Mouse (Mus musculus) stomach, embryonic 14.5 days (tissue): Measurements from ENCODE around the gene Tmem265. TPM values are rescaled to one million over a fixed set of nuclear protein-coding genes. Genes with fewer than 3 reads are reported as not detected.

Experiments
- ATAC-seq: fragments of 200-750 bp; cut with Nextera tagmentation; 2 replicates; pipeline ENCODE4 v1.8.0; 2017; ENCODE audit warnings: low read depth, moderate TSS enrichment; ENCODE audit not compliant: insufficient number of reproducible peaks, insufficient read depth, low FRiP score
- H3K27ac ChIP-seq: fragments of 300-500 bp; sonication (generic); 2 replicates; pipeline ENCODE4 v1.5.1; 2014; ENCODE audit warnings: mild to moderate bottlenecking, low read length, moderate library complexity, mixed read lengths
- H3K27me3 ChIP-seq: fragments of 300-500 bp; sonication (generic); 2 replicates; pipeline ENCODE4 v1.6.1; 2014; ENCODE audit warnings: low read length, control low read depth, mixed read lengths; ENCODE audit not compliant: control insufficient read depth, insufficient read depth
- H3K36me3 ChIP-seq: fragments of 300-500 bp; sonication (generic); 2 replicates; pipeline ENCODE4 v1.6.1; 2014; ENCODE audit warnings: mild to moderate bottlenecking, control low read depth, low read length, moderate library complexity, mixed read lengths; ENCODE audit not compliant: control insufficient read depth, insufficient read depth
- H3K4me1 ChIP-seq: fragments of 300-500 bp; sonication (generic); 2 replicates; pipeline ENCODE4 v1.6.1; 2014; ENCODE audit warnings: low read length, control low read depth, mixed read lengths; ENCODE audit not compliant: control insufficient read depth, insufficient read depth
- H3K4me2 ChIP-seq: fragments of 300-500 bp; sonication (generic); replicated peaks from 2 replicates; pipeline ENCODE4 v1.6.1; 2014; ENCODE audit warnings: low read depth, low read length, control low read depth
- H3K4me3 ChIP-seq: fragments of 300-500 bp; sonication (generic); 2 replicates; pipeline ENCODE4 v1.5.1; 2014; ENCODE audit warnings: low read depth, low read length, control low read depth
- H3K9ac ChIP-seq: fragments of 300-500 bp; sonication (generic); replicated peaks from 2 replicates; pipeline ENCODE4 v1.6.1; 2014; ENCODE audit warnings: low read depth, mild to moderate bottlenecking, control low read depth, low read length, moderate library complexity, mixed read lengths
- H3K9me3 ChIP-seq: fragments of 300-500 bp; sonication (generic); 2 replicates; pipeline ENCODE4 v1.6.1; 2016; ENCODE audit warnings: low read depth, low read length, control low read depth; ENCODE audit not compliant: control insufficient read depth
- WGBS: fragments of 180-500 bp; shearing (Covaris S2); extraction: QIAGEN DNeasy Blood & Tissue Kit; methylation state at CpG from one replicate; pipeline ENCODE4 v1.1.7; 2014; 5-methylcytosine and 5-hydroxymethylcytosine counted together
- polyA plus RNA-seq: library from polyadenylated mRNA; unstranded; fragments of >200 nt; fragmentation: Nextera tagmentation; extraction: Ambion mirVana; gene quantifications from 2 replicates; pipeline ENCODE4 v1.2.1, GENCODE M21; 2014

Gene Tmem265
- polyA plus RNA-seq, 1 experiment from 2014 or later: 7.2 TPM

GRCm38 (mm10) chr7:127541671-127542070 is 19.5 kb upstream of the Tmem265 start:
- Histone ChIP-seq H3K27me3 (no peaks in the 10 kb centered on the region), H3K4me3 (no peak overlapping the region), H3K36me3 (peaks cover 89% of the 10 kb centered on the region), H3K4me1 (no peaks in the 10 kb centered on the region), H3K9ac (no peak overlapping the region), H3K9me3 (no peaks in the 10 kb centered on the region), H3K4me2 (no peak overlapping the region), H3K27ac (no peak overlapping the region)
- WGBS: 93% methylated on average over 3 of the region's 3 CpGs
- ATAC-seq: no peak

DNA sequence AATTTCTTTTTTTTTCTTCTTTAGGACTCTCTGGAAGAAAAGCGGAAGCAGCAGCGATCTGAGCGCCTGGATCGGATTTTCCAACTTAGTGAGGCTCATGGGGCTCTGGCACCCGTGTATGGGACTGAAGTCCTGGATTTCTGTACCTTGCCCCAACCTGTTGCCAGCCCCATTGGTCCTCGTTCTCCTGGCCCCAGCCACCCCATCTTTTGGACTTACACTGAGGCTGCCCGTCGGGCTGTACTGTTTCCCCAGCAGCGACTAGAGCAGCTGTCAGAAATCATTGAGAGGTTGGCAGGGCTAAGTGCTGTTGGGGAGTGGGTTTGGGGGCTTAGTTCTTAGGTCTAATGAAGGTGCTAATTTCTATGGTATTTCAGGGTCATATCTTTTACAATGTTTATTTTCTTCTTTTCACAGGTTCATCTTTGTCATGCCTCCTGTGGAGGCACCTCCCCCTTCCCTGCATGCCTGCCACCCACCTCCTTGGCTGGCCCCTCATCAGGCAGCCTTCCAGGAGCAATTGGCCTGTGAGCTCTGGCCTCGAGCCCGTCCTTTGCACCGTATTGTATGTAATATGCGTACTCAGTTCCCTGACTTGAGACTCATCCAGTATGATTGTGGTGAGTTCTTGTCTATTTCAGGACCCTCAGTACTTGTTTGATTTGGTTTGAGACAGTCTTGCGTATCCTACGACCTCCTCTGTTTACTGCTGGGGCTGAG is 11.9 kb upstream of the Tmem265 start:
- ATAC-seq: no peak
- no peaks in the 10 kb centered on the region for H3K9me3 ChIP-seq
- H3K4me3 ChIP-seq: no peak overlapping the region
- WGBS: 87% methylated on average over 15 of the region's 15 CpGs
- H3K27ac ChIP-seq: no peak overlapping the region
- H3K36me3 ChIP-seq: peaks cover 73% of the 10 kb centered on the region
- H3K9ac ChIP-seq: no peak overlapping the region
- H3K27me3 ChIP-seq: no peaks in the 10 kb centered on the region
- H3K4me1 ChIP-seq: no peaks in the 10 kb centered on the region
- no peak overlapping the region for H3K4me2 ChIP-seq

DNA sequence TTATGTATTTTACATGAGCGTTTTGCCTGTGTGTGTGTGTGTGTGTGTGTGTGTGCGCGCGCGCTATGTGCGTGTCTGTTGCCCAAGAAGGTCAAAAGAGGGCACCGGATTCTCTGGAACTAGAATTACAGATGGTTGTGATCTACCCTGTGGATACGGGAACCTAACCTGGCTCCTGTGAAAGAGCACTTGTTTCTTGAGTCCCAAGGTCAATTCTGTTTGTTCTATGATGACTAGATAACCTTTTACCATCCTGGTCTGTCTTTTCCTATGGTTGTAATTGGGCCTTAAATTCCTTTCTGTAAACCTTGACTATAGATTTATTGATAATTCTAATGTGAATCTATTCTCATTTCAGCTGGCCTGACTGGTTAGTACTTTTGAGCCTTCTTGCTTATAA is 9.6 kb upstream of the Tmem265 start:
- Histone ChIP-seq H3K27me3 (no peaks in the 10 kb centered on the region), H3K9me3 (no peaks in the 10 kb centered on the region), H3K36me3 (peaks cover 79% of the 10 kb centered on the region), H3K4me1 (no peaks in the 10 kb centered on the region), H3K27ac (no peak overlapping the region), H3K4me3 (no peak overlapping the region), H3K9ac (no peak overlapping the region), H3K4me2 (no peak overlapping the region)
- 92% methylated on average over 8 of the region's 8 CpGs for WGBS
- ATAC-seq: no peak

DNA sequence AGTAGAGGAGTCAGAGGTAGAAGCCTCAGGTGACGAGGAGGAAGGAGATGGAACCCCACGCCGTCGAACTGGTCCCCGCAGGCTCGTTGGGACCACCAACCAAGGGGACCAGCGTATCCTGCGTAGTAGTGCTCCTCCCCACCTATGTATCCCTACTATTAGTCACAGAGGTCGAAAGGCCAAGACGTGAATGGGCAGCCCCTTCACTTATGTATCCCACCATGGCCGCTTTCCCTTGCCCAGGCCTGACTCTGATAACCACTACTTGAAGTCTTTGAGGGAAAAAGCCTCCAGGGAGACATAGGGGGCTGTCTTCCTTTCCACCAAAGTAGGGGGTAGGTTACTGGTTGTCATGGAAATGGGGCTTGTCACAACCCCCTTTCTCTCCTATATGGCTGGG is 610 bp upstream of the Tmem265 start:
- Histone ChIP-seq H3K4me1 (no peaks in the 10 kb centered on the region), H3K4me3 (no peak overlapping the region), H3K4me2 (no peak overlapping the region), H3K9me3 (no peaks in the 10 kb centered on the region), H3K36me3 (peaks cover 80% of the 10 kb centered on the region), H3K27me3 (no peaks in the 10 kb centered on the region), H3K27ac (no peak overlapping the region), H3K9ac (no peak overlapping the region)
- 95% methylated on average over 11 of the region's 11 CpGs for WGBS
- ATAC-seq: no peak

- Histone ChIP-seq H3K36me3 (peaks cover 52% of the 10 kb centered on the region), H3K9ac (no peak overlapping the region), H3K4me1 (no peaks in the 10 kb centered on the region), H3K9me3 (no peaks in the 10 kb centered on the region), H3K4me3 (no peak overlapping the region), H3K27me3 (no peaks in the 10 kb centered on the region), H3K4me2 (no peak overlapping the region), H3K27ac (no peak overlapping the region)
- no peak for ATAC-seq
- 84% methylated on average over 6 of the region's 6 CpGs for WGBS
Measured at GRCm38 (mm10) chr7:127564381-127565150, 3.4 kb downstream of the Tmem265 start.

GRCm38 (mm10) chr7:127572895-127573471 is 11.8 kb downstream of the Tmem265 start, which contains the start of gene Phkg2:
Phkg2 (plus strand) TSS chr7:127573340.
- H3K27me3 ChIP-seq: no peaks in the 10 kb centered on the region
- H3K36me3 ChIP-seq: peaks cover 13% of the 10 kb centered on the region
- ATAC-seq: peak; percentile 97
- H3K9ac ChIP-seq: peak within 1 kb of the TSS; percentile 71
- no peaks in the 10 kb centered on the region for H3K9me3 ChIP-seq
- H3K4me2 ChIP-seq: peak within 1 kb of the TSS; percentile 78
- WGBS: under 1% methylated on average over 17 of the region's 17 CpGs
- peak within 1 kb of the TSS; percentile 44 for H3K27ac ChIP-seq
- peak within 1 kb of the TSS; percentile 73 for H3K4me3 ChIP-seq
- peaks cover 8% of the 10 kb centered on the region; the same call in 1 of the 2 replicates for H3K4me1 ChIP-seq

- H3K27me3 ChIP-seq: no peaks in the 10 kb centered on the region
- peak overlapping the region; percentile 78 for H3K4me2 ChIP-seq
- peaks cover 8% of the 10 kb centered on the region; the same call in 1 of the 2 replicates for H3K4me1 ChIP-seq
- peak overlapping the region; percentile 7 for H3K27ac ChIP-seq
- H3K9ac ChIP-seq: peak overlapping the region; percentile 71
- peaks cover 19% of the 10 kb centered on the region for H3K36me3 ChIP-seq
- H3K4me3 ChIP-seq: peak overlapping the region; percentile 73
- 0% methylated on average over 26 of the region's 28 CpGs for WGBS
- no peaks in the 10 kb centered on the region for H3K9me3 ChIP-seq
- no peak; the same call in none of the 2 replicates for ATAC-seq
Measured at GRCm38 (mm10) chr7:127573503-127574008, 12.4 kb downstream of the Tmem265 start.

GRCm38 (mm10) chr7:127574115-127574514 is 12.9 kb downstream of the Tmem265 start:
- Histone ChIP-seq H3K27me3 (no peaks in the 10 kb centered on the region), H3K4me2 (peak overlapping the region; percentile 78), H3K4me1 (peaks cover 8% of the 10 kb centered on the region; the same call in 1 of the 2 replicates), H3K9me3 (no peaks in the 10 kb centered on the region), H3K36me3 (peaks cover 21% of the 10 kb centered on the region), H3K9ac (0 out of 2 replicates have a peak overlapping the region, but pooled peaks have one; percentile 71), H3K4me3 (peak overlapping the region; percentile 73), H3K27ac (no peak overlapping the region; the same call in 1 of the 2 replicates)
- WGBS: 16% methylated on average over 7 of the region's 7 CpGs
- no peak for ATAC-seq
